Mouse (Mus musculus) forebrain, embryonic 12.5 days (tissue): ENCODE measurements around the gene Fer1l5. TPM values are rescaled to one million over a fixed set of nuclear protein-coding genes. Genes with fewer than 3 reads are reported as not detected.

ENCODE experiments used
- ATAC-seq: fragments of 200-750 bp; cut with Nextera tagmentation; 2 replicates; pipeline ENCODE4 v1.8.0; 2017; ENCODE audit warnings: moderate TSS enrichment; ENCODE audit not compliant: low FRiP score
- H3K27ac ChIP-seq: fragments of 300-500 bp; sonication (generic); 2 replicates; pipeline ENCODE4 v1.5.1; 2016; ENCODE audit warnings: mild to moderate bottlenecking
- H3K27me3 ChIP-seq: fragments of 300-500 bp; sonication (generic); 2 replicates; pipeline ENCODE4 v1.6.1; 2016; ENCODE audit warnings: mild to moderate bottlenecking
- H3K36me3 ChIP-seq: fragments of 300-500 bp; sonication (generic); replicated peaks from 2 replicates; pipeline ENCODE4 v1.6.1; 2016; ENCODE audit warnings: mild to moderate bottlenecking
- H3K4me1 ChIP-seq: fragments of 300-500 bp; sonication (generic); 2 replicates; pipeline ENCODE4 v1.6.1; 2016
- H3K4me2 ChIP-seq: fragments of 300-500 bp; sonication (generic); 2 replicates; pipeline ENCODE4 v1.6.1; 2016; ENCODE audit warnings: mild to moderate bottlenecking, moderate library complexity
- H3K4me3 ChIP-seq: fragments of 300-500 bp; sonication (generic); replicated peaks from 2 replicates; pipeline ENCODE4 v1.5.1; 2016; ENCODE audit warnings: mild to moderate bottlenecking
- H3K9ac ChIP-seq: fragments of 300-500 bp; sonication (generic); 2 replicates; pipeline ENCODE4 v1.6.1; 2016; ENCODE audit warnings: mild to moderate bottlenecking
- H3K9me3 ChIP-seq: fragments of 300-500 bp; sonication (generic); 2 replicates; pipeline ENCODE4 v1.6.1; 2016
- WGBS: fragments of 180-500 bp; shearing (Covaris S2); methylation state at CpG from one replicate; pipeline ENCODE4 v1.1.7; 2016; 5-methylcytosine and 5-hydroxymethylcytosine counted together
- polyA plus RNA-seq: library from polyadenylated mRNA; unstranded; fragments of >200 nt; fragmentation: Nextera tagmentation; extraction: Ambion mirVana; gene quantifications from 2 replicates; pipeline ENCODE4 v1.2.1, GENCODE M21; 2016

Gene Fer1l5
- 2.0 and 2.5 TPM in 2 replicates for polyA plus RNA-seq

DNA sequence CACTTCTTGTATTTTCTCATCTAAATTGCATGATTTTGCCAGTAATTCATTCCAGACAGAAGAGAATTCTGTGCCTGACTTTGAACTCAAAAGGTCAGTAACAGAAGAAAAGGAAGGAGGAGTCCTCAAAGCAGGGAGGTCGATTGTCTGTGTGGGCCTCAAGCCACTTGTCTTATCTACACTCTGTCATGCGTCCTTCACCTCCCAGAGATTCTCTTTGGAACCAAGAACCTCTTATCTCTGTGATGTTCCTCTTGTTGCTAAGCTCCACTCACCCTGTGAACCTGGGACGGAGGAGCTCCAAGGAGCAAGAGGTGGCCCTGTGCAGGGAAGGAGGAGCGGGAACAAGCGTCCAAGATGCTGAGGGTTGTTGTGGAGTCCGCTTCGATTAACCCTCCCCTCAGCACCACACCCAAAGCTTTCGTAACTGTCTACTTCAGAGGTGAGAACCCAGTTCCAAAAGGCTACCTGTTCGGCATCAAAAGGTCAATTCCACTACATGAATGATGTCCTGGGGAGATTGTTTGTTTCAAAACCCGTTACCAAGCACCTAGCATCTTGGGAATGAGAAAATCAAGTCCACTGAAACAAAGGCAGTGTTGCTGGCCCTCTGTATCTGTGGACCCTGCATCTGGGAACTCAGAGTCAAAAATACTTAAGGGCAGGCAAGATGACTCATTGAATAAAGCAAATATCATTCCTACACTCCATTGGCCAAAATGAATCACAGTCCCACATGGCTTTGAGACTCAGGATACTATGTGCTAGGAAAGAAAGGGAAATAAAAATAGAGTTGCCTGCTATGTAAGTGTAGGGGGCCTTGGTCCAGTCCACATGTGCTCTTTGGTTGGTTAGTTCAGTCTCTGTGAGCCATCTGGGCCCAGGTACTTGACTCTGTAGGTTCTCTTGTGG lies at the start of gene Fer1l5:
Gene Fer1l5 (plus strand): TSS at position 358 of the 912 bp plus-strand sequence.
- no peaks in the 10 kb centered on the region for H3K27me3 ChIP-seq
- H3K4me3 ChIP-seq: no peak within 1 kb of the TSS
- H3K27ac ChIP-seq: no peak within 1 kb of the TSS
- no peak for ATAC-seq
- peaks cover 10% of the 10 kb centered on the region for H3K4me1 ChIP-seq
- no peak within 1 kb of the TSS for H3K4me2 ChIP-seq
- H3K9me3 ChIP-seq: no peaks in the 10 kb centered on the region
- H3K36me3 ChIP-seq: no peaks in the 10 kb centered on the region; the same call in 1 of the 2 replicates
- H3K9ac ChIP-seq: no peak within 1 kb of the TSS
- WGBS: 82% methylated on average over 10 of the region's 10 CpGs

DNA sequence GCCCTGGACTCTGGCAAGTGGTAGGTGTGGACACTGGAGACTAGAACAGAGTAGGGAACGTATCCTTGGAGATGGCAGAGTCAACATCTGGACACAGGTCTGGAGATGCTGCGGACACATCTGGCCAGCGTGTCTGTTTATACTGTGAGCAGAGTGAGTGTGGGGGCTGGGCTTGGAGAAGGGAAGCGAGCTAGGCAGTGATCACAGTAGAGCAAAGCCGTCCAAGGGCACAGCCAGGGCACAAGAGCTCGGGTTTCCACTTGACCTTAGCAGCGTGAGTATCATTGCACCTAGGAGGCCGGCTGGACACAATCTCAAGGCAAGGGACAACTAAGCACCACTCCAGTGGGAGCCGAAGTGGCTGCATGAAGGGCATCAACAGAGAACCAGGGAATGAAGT lies 49.0 kb upstream of the Fer1l5 start:
- H3K36me3 ChIP-seq: peaks cover 7% of the 10 kb centered on the region
- H3K27ac ChIP-seq: no peak overlapping the region
- no peak overlapping the region for H3K9ac ChIP-seq
- H3K9me3 ChIP-seq: no peaks in the 10 kb centered on the region
- no peak for ATAC-seq
- no peak overlapping the region for H3K4me2 ChIP-seq
- no peaks in the 10 kb centered on the region for H3K27me3 ChIP-seq
- WGBS: 72% methylated on average over 9 of the region's 9 CpGs
- no peak overlapping the region for H3K4me3 ChIP-seq
- H3K4me1 ChIP-seq: no peaks in the 10 kb centered on the region

GRCm38 (mm10) chr1:36323746-36324448 lies 48.2 kb upstream of the Fer1l5 start:
- ATAC-seq: 0 out of 2 replicates have a peak, but pooled peaks have one; percentile 58
- no peak overlapping the region for H3K27ac ChIP-seq

DNA sequence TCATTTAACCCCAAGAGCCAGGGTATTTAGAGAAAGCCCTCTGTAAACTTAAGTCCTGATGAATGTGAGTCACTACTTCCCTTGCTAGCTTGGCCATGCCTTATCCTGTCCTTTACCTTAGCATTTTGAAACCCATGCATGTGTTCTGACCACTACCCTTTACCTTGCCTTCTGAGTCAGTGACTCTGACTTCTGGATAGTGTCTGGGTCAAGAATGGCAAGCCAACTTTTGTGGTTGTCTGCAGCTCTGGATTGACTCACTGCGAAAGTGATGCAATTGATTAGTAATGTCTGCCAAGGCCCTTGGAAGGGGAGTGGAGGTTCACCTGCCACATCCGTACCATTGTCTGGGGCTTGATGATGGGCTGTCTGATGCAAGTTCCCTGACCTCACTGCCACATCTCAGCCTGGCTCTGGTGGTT lies 46.2 kb upstream of the Fer1l5 start:
- Histone ChIP-seq H3K27ac (no peak overlapping the region), H3K4me2 (no peak overlapping the region), H3K4me1 (no peaks in the 10 kb centered on the region), H3K36me3 (peaks cover 9% of the 10 kb centered on the region; the same call in 1 of the 2 replicates), H3K27me3 (no peaks in the 10 kb centered on the region), H3K9ac (no peak overlapping the region), H3K4me3 (no peak overlapping the region), H3K9me3 (no peaks in the 10 kb centered on the region)
- WGBS: 90% methylated on average over 2 of the region's 2 CpGs
- ATAC-seq: no peak

More at GRCm38 (mm10) chr1:36323746-36324448, 48.2 kb upstream of the Fer1l5 start:
- H3K9ac ChIP-seq: no peak overlapping the region
- no peaks in the 10 kb centered on the region for H3K27me3 ChIP-seq
- no peak overlapping the region for H3K4me3 ChIP-seq
- H3K4me2 ChIP-seq: no peak overlapping the region
- H3K36me3 ChIP-seq: peaks cover 7% of the 10 kb centered on the region
- no peaks in the 10 kb centered on the region for H3K9me3 ChIP-seq
- 67% methylated on average over 8 of the region's 8 CpGs for WGBS
- H3K4me1 ChIP-seq: no peaks in the 10 kb centered on the region

- 89% methylated on average over 2 of the region's 2 CpGs for WGBS
- no peak overlapping the region for H3K4me3 ChIP-seq
- ATAC-seq: no peak
- H3K4me1 ChIP-seq: no peaks in the 10 kb centered on the region
- H3K4me2 ChIP-seq: no peak overlapping the region
- no peaks in the 10 kb centered on the region for H3K27me3 ChIP-seq
- H3K9me3 ChIP-seq: no peaks in the 10 kb centered on the region
- no peak overlapping the region for H3K9ac ChIP-seq
- no peak overlapping the region for H3K27ac ChIP-seq
- peaks cover 9% of the 10 kb centered on the region; the same call in 1 of the 2 replicates for H3K36me3 ChIP-seq
Measured at GRCm38 (mm10) chr1:36326815-36327214, 45.3 kb upstream of the Fer1l5 start.

- H3K9ac ChIP-seq: no peak overlapping the region
- ATAC-seq: no peak
- no peaks in the 10 kb centered on the region for H3K4me1 ChIP-seq
- H3K36me3 ChIP-seq: peaks cover 46% of the 10 kb centered on the region
- H3K4me3 ChIP-seq: no peak overlapping the region
- WGBS: 82% methylated on average over 6 of the region's 6 CpGs
- H3K9me3 ChIP-seq: no peaks in the 10 kb centered on the region
- H3K4me2 ChIP-seq: no peak overlapping the region
- H3K27me3 ChIP-seq: no peaks in the 10 kb centered on the region
- H3K27ac ChIP-seq: no peak overlapping the region
Measured at GRCm38 (mm10) chr1:36331743-36332142, 40.3 kb upstream of the Fer1l5 start.

GRCm38 (mm10) chr1:36332955-36333887 lies 38.9 kb upstream of the Fer1l5 start:
- Histone ChIP-seq H3K4me3 (no peak overlapping the region), H3K9me3 (no peaks in the 10 kb centered on the region), H3K9ac (no peak overlapping the region), H3K4me1 (no peaks in the 10 kb centered on the region), H3K36me3 (peaks cover 61% of the 10 kb centered on the region), H3K27me3 (no peaks in the 10 kb centered on the region), H3K4me2 (no peak overlapping the region), H3K27ac (no peak overlapping the region)
- 88% methylated on average over 14 of the region's 14 CpGs for WGBS
- ATAC-seq: no peak

GRCm38 (mm10) chr1:36342547-36342946 lies 29.5 kb upstream of the Fer1l5 start:
- 94% methylated on average over 6 of the region's 6 CpGs for WGBS

DNA sequence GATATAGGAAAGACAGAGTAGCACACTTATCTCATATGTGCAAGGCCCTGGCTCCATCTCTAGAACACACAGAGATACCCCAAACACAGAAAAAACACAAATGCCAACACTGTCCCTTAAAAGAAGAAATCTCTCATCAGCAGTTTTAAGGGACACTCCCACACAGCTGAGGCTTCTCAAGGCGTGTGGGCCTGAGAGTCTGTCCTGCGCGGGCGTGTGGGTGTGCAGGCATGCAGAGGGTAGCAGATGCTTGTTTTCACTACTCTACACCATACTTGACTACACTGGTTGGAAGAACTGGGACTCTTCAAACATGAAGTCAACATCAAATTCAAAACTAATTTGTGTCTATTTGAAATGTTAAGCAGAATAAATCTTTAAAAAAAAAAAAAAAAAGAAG lies 19.7 kb upstream of the Fer1l5 start:
- no peak overlapping the region for H3K27ac ChIP-seq
- WGBS: 92% methylated on average over 4 of the region's 4 CpGs
- H3K4me3 ChIP-seq: no peak overlapping the region
- peaks cover 95% of the 10 kb centered on the region for H3K36me3 ChIP-seq
- no peaks in the 10 kb centered on the region for H3K4me1 ChIP-seq
- no peak overlapping the region for H3K4me2 ChIP-seq
- no peak overlapping the region for H3K9ac ChIP-seq
- H3K27me3 ChIP-seq: no peaks in the 10 kb centered on the region
- no peak for ATAC-seq
- H3K9me3 ChIP-seq: no peaks in the 10 kb centered on the region

More at GRCm38 (mm10) chr1:36342547-36342946, 29.5 kb upstream of the Fer1l5 start:
- H3K27ac ChIP-seq: no peak overlapping the region
- H3K4me2 ChIP-seq: no peak overlapping the region
- no peaks in the 10 kb centered on the region for H3K27me3 ChIP-seq
- no peak overlapping the region for H3K4me3 ChIP-seq
- peaks cover 97% of the 10 kb centered on the region for H3K36me3 ChIP-seq
- no peaks in the 10 kb centered on the region for H3K4me1 ChIP-seq
- H3K9ac ChIP-seq: no peak overlapping the region
- ATAC-seq: no peak
- no peaks in the 10 kb centered on the region for H3K9me3 ChIP-seq

DNA sequence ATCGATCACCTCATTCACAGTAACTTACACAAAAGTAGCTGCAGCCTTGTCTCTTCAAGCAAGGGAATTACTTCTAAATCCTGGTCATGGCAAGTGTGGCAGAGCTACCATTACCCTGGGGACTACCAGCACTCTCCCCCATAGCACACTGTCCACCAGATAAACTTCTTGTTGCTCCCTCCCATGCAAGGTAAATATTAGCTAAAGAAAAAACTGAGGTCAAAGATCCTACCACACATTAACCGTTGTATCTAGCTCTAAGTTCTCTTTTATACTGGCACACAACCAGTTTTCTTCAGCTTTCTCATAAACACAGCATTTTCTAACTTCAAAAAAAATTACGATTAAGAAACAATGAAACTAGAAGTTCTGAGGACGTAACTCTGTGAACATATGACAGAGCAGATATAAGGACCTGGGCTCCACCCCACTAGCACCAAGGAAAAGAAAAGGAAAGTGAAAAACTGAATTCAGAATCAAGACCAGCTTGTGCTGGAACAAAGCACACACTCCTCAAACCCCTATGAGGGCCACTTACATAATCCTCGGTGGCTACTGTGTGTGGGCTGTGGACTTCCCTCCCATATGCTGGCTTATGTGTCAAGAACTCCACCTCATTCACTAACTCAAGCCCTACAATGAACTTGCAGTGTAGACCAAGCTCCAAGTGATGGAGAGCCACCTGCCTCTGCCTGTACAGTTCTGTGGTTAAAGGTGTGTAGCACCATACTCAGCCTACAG lies 15.0 kb upstream of the Fer1l5 start:
- H3K27ac ChIP-seq: no peak overlapping the region
- H3K27me3 ChIP-seq: no peaks in the 10 kb centered on the region
- H3K9me3 ChIP-seq: no peaks in the 10 kb centered on the region
- H3K4me2 ChIP-seq: no peak overlapping the region
- WGBS: 95% methylated on average over 5 of the region's 5 CpGs
- H3K9ac ChIP-seq: no peak overlapping the region
- H3K4me3 ChIP-seq: no peak overlapping the region
- ATAC-seq: no peak
- H3K36me3 ChIP-seq: peaks cover 70% of the 10 kb centered on the region
- no peaks in the 10 kb centered on the region for H3K4me1 ChIP-seq

GRCm38 (mm10) chr1:36367698-36368097 lies 4.4 kb upstream of the Fer1l5 start:
- H3K36me3 ChIP-seq: peaks cover 30% of the 10 kb centered on the region
- 57% methylated on average over 12 of the region's 12 CpGs for WGBS
- peaks cover 11% of the 10 kb centered on the region for H3K4me1 ChIP-seq
- no peaks in the 10 kb centered on the region for H3K27me3 ChIP-seq
- peak overlapping the region; percentile 71 for H3K4me2 ChIP-seq
- ATAC-seq: no peak
- peak overlapping the region; percentile 96 for H3K9ac ChIP-seq
- peak overlapping the region; percentile 95 for H3K4me3 ChIP-seq
- no peaks in the 10 kb centered on the region for H3K9me3 ChIP-seq
- H3K27ac ChIP-seq: no peak overlapping the region
